Mouse (Mus musculus): ENCODE data around the gene Zfp365. TPM values are rescaled to one million over a fixed set of nuclear protein-coding genes. Genes with fewer than 3 reads are reported as not detected.

The Zfp365 gene
- polyA plus RNA-seq, 1 experiment from 2014 or later, result 3.0 TPM

Other genes with a start within 250 kb of the Zfp365 start
- 13.4 and 14.0 TPM in 2 replicates for gene Rtkn2, start 66.9 kb upstream of the Zfp365 start, polyA plus RNA-seq (2016; fragmentation: Nextera tagmentation; extraction: Ambion mirVana)